Mouse (Mus musculus): Measurements from ENCODE around the gene Dcun1d2. TPM values are rescaled to one million over a fixed set of nuclear protein-coding genes. Genes with fewer than 3 reads are reported as not detected.

The Dcun1d2 gene
- polyA plus RNA-seq, 1 experiment: 13.2 TPM

DNA sequence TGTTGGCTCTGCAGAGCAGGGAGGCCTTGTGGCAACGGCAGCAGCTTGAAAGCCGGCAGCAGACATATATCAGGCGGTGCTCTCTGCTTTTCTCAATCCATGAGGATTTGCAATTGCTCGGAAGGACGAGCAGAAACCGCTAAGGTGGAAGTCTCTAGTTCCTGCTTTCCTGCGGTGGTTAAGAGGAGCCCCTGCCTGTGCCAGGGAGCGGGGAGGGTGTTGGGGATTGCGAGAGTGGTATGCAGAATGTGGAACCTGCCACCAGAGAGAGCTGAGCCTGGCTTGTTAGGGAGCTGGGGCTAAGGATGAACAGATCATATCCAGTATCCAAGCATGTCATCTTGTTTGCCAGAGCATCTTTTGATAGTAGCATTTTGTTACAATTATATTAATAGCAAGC is 19.0 kb upstream of the Dcun1d2 start:
- no peaks in the 10 kb centered on the region for H3K27me3 ChIP-seq (ENCODE audit: control insufficient read depth, insufficient read depth, low read length)
- H3K36me3 ChIP-seq (ENCODE audit: control insufficient read depth, insufficient read depth, low read length): no peaks in the 10 kb centered on the region
- DNase-seq (ENCODE audit: low read depth in 1 of 2, low spot score in 2 of 2): no peak
- no peak for TF ChIP-seq CTCF (IDR thresholded peaks at IDR 0.05; ENCODE audit: extremely low read depth, insufficient read depth, insufficient read length, insufficient replicate concordance)
- no peak for TF ChIP-seq POLR2A (IDR thresholded peaks at IDR 0.05; ENCODE audit: low read depth, low read length)
- H3K27ac ChIP-seq (ENCODE audit: insufficient read depth, low read length): no peak overlapping the region
- WGBS: 83% methylated on average over 9 of the region's 9 CpGs
- H3K4me1 ChIP-seq (ENCODE audit: control insufficient read depth, insufficient read depth, insufficient read length): no peaks in the 10 kb centered on the region
- no peak overlapping the region for H3K4me3 ChIP-seq (ENCODE audit: extremely low read depth, insufficient read depth, insufficient read length)

DNA sequence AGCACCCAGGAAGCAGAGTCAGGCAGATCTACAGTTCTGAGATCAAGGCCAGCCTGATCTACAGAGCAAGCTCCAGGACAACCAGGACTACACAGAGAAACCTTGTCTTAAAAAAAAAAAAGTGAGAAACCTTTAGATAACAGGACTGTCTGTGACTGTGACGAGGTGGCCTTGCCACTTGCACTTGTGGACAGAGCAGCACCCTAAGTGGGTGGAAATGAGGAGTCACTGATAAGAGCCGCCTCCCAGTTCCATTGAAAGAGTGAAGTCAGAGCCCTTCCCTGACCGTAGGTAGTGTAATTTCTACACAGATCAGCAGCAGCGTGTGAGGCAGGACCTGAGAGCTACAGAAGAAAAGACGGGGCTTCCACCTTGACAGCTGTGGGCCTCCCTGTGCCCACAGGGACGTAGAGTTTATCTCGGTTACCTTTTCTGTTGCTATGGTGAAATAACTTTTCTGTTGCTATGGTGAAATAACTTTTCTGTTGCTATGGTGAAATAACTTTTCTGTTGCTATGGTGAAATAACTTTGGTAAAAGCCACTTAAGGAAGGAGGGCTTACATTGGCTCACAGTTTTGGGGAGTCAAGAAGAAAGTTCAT is 18.5 kb upstream of the Dcun1d2 start:
- no peaks in the 10 kb centered on the region for H3K27me3 ChIP-seq (ENCODE audit: control insufficient read depth, insufficient read depth, low read length)
- no peak for DNase-seq (ENCODE audit: low read depth in 1 of 2, low spot score in 2 of 2)
- TF ChIP-seq CTCF (IDR thresholded peaks at IDR 0.05; ENCODE audit: extremely low read depth, insufficient read depth, insufficient read length, insufficient replicate concordance): no peak
- no peak for TF ChIP-seq POLR2A (IDR thresholded peaks at IDR 0.05; ENCODE audit: low read depth, low read length)
- H3K4me3 ChIP-seq (ENCODE audit: extremely low read depth, insufficient read depth, insufficient read length): no peak overlapping the region
- 79% methylated on average over 7 of the region's 7 CpGs for WGBS
- no peaks in the 10 kb centered on the region for H3K36me3 ChIP-seq (ENCODE audit: control insufficient read depth, insufficient read depth, low read length)
- H3K4me1 ChIP-seq (ENCODE audit: control insufficient read depth, insufficient read depth, insufficient read length): no peaks in the 10 kb centered on the region
- H3K27ac ChIP-seq (ENCODE audit: insufficient read depth, low read length): no peak overlapping the region

DNA sequence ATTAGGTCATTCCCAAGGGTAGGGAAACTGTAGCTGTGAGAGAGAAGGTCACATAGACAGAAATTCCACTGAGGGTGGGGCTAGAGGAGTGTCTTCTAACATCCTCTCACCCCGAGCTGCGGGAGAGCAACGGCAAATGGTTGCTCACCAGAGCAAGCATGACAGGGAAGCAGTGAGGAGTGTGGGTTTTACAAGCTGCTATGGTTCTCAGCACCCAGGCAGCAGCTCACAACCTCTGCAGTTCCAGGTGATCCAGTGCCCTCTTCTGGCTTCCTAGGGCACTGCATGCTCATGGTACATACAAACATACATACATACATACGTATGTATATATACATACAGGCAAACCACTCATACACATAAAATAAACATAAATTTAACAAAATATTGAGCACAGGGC is 18.0 kb upstream of the Dcun1d2 start:
- H3K27ac ChIP-seq (ENCODE audit: insufficient read depth, low read length): no peak overlapping the region
- no peaks in the 10 kb centered on the region for H3K4me1 ChIP-seq (ENCODE audit: control insufficient read depth, insufficient read depth, insufficient read length)
- WGBS: 97% methylated on average over 4 of the region's 4 CpGs
- TF ChIP-seq POLR2A (IDR thresholded peaks at IDR 0.05; ENCODE audit: low read depth, low read length): no peak
- TF ChIP-seq CTCF (IDR thresholded peaks at IDR 0.05; ENCODE audit: extremely low read depth, insufficient read depth, insufficient read length, insufficient replicate concordance): no peak
- DNase-seq (ENCODE audit: low read depth in 1 of 2, low spot score in 2 of 2): no peak
- no peak overlapping the region for H3K4me3 ChIP-seq (ENCODE audit: extremely low read depth, insufficient read depth, insufficient read length)
- H3K27me3 ChIP-seq (ENCODE audit: control insufficient read depth, insufficient read depth, low read length): no peaks in the 10 kb centered on the region
- H3K36me3 ChIP-seq (ENCODE audit: control insufficient read depth, insufficient read depth, low read length): no peaks in the 10 kb centered on the region

DNA sequence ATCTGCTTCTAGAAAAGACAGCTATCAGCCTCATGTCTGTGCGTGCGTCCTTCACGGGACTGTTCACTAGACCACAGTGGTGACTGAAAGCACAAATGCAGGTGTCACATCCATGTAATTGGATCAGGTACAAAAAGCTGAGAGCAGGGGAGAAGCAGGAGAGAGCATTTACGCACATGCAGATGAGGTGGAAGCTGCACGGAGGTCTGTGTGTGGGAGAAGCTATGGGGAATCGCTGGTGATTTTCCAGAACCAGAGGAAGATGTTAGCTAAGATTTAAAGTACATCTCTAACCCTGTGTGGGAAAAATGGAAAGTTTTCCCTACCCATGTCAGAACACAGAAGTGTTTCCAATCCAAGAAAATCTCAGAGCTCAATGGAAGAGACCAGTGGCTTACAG is 17.5 kb upstream of the Dcun1d2 start:
- Histone ChIP-seq H3K4me1 (ENCODE audit: control insufficient read depth, insufficient read depth, insufficient read length) (no peaks in the 10 kb centered on the region), H3K27me3 (ENCODE audit: control insufficient read depth, insufficient read depth, low read length) (no peaks in the 10 kb centered on the region), H3K27ac (ENCODE audit: insufficient read depth, low read length) (no peak overlapping the region), H3K36me3 (ENCODE audit: control insufficient read depth, insufficient read depth, low read length) (peaks cover 2% of the 10 kb centered on the region; the same call in 1 of the 2 replicates), H3K4me3 (ENCODE audit: extremely low read depth, insufficient read depth, insufficient read length) (no peak overlapping the region)
- TF ChIP-seq POLR2A (IDR thresholded peaks at IDR 0.05; ENCODE audit: low read depth, low read length) (no peak), CTCF (IDR thresholded peaks at IDR 0.05; ENCODE audit: extremely low read depth, insufficient read depth, insufficient read length, insufficient replicate concordance) (no peak)
- WGBS: 95% methylated on average over 6 of the region's 6 CpGs
- no peak for DNase-seq (ENCODE audit: low read depth in 1 of 2, low spot score in 2 of 2)

DNA sequence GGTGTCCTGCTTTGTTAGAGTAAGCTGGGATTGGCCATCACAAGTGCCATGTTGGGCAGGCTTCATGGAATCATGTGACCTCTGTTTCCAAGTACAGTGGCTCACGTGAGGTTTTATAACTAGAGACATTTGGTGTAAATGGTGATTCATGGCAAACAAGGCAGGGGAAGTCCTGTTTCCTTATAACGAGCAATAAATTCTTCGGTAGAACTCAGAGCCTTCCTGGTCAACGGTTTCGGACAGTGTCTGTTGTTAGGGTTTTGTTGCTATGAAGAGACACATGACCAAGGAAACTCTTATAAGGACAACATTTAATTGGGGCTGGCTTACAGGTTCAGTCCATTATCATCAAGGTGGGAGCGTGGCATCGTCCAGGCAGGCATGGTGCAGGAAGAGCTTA is 13.1 kb upstream of the Dcun1d2 start:
- no peaks in the 10 kb centered on the region for H3K4me1 ChIP-seq (ENCODE audit: control insufficient read depth, insufficient read depth, insufficient read length)

DNA sequence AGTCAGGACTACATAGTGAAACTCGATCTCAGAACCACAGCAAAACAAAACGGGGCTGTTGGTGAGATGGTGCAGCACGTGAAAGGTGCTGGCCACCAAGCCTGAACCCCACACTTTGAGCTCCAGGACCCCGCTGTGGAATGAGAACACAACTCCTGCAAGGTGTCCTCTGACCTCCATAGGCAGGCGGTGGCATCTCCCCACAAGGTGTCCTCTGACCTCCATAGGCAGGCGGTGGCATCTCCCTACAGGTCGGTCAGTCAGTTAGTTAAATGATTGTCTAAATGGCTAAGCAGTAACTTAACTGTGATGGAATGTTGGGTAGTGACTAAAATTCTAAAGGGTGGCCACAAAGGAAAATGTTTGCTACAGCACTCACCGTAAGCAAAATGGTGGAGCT is 11.6 kb upstream of the Dcun1d2 start:
- TF ChIP-seq CTCF (IDR thresholded peaks at IDR 0.05; ENCODE audit: extremely low read depth, insufficient read depth, insufficient read length, insufficient replicate concordance): no peak
- TF ChIP-seq POLR2A (IDR thresholded peaks at IDR 0.05; ENCODE audit: low read depth, low read length): no peak
- 96% methylated on average over 8 of the region's 8 CpGs for WGBS
- Histone ChIP-seq H3K27me3 (ENCODE audit: control insufficient read depth, insufficient read depth, low read length) (no peaks in the 10 kb centered on the region), H3K27ac (ENCODE audit: insufficient read depth, low read length) (no peak overlapping the region), H3K36me3 (ENCODE audit: control insufficient read depth, insufficient read depth, low read length) (peaks cover 18% of the 10 kb centered on the region), H3K4me3 (ENCODE audit: extremely low read depth, insufficient read depth, insufficient read length) (no peak overlapping the region), H3K4me1 (ENCODE audit: control insufficient read depth, insufficient read depth, insufficient read length) (no peaks in the 10 kb centered on the region)
- DNase-seq (ENCODE audit: low read depth in 1 of 2, low spot score in 2 of 2): no peak

More for the DNA sequence above, 13.1 kb upstream of the Dcun1d2 start:
- Histone ChIP-seq H3K27me3 (ENCODE audit: control insufficient read depth, insufficient read depth, low read length) (no peaks in the 10 kb centered on the region), H3K4me3 (ENCODE audit: extremely low read depth, insufficient read depth, insufficient read length) (no peak overlapping the region), H3K36me3 (ENCODE audit: control insufficient read depth, insufficient read depth, low read length) (peaks cover 8% of the 10 kb centered on the region), H3K27ac (ENCODE audit: insufficient read depth, low read length) (no peak overlapping the region)
- TF ChIP-seq CTCF (IDR thresholded peaks at IDR 0.05; ENCODE audit: extremely low read depth, insufficient read depth, insufficient read length, insufficient replicate concordance) (no peak), POLR2A (IDR thresholded peaks at IDR 0.05; ENCODE audit: low read depth, low read length) (no peak)
- 92% methylated on average over 7 of the region's 7 CpGs for WGBS
- DNase-seq (ENCODE audit: low read depth in 1 of 2, low spot score in 2 of 2): no peak

DNA sequence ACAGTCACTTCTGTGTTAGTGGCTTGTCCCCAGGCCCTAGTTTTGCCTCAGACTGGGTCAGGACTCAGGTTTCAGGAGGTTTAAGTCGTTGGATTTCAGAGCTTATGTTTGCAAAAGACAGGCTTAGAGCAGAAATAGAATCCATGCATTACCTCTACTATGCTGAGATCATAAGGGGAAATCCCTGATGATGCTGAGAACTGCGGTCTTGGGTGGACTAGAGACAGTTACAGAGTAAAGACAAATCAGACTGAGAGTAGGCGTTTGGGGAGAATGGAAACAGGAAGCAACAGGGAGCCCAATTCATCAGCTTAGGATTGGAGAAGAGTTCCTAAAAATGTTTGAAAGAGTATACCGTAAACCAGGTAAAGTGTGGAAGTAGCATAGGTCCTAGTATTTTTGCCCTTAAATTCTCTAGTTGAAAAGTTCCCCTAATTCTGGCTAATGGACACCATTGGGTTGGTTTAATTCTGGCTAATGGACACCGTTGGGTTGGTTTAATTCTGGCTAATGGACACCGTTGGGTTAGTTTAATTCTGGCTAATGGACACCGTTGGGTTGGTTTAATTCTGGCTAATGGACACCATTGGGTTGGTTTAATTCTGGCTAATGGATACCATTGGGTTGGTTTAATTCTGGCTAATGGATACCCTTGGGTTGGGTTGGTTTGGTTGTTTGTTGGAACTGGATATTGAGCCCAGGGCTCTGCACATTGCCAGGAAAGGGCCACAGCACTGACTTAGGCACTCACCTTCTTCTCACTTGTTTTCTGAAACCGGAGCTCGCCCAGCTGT is 5.9 kb upstream of the Dcun1d2 start:
- Histone ChIP-seq H3K36me3 (ENCODE audit: control insufficient read depth, insufficient read depth, low read length) (peaks cover 20% of the 10 kb centered on the region), H3K27me3 (ENCODE audit: control insufficient read depth, insufficient read depth, low read length) (no peaks in the 10 kb centered on the region), H3K4me1 (ENCODE audit: control insufficient read depth, insufficient read depth, insufficient read length) (no peaks in the 10 kb centered on the region), H3K27ac (ENCODE audit: insufficient read depth, low read length) (no peak overlapping the region), H3K4me3 (ENCODE audit: extremely low read depth, insufficient read depth, insufficient read length) (no peak overlapping the region)
- DNase-seq (ENCODE audit: low read depth in 1 of 2, low spot score in 2 of 2): no peak
- no peak for TF ChIP-seq POLR2A (IDR thresholded peaks at IDR 0.05; ENCODE audit: low read depth, low read length)
- TF ChIP-seq CTCF (IDR thresholded peaks at IDR 0.05; ENCODE audit: extremely low read depth, insufficient read depth, insufficient read length, insufficient replicate concordance): no peak
- WGBS: 88% methylated on average over 9 of the region's 9 CpGs
